8 mouse cellular contexts compared by ENCODE assay signal in genomic region chr15:52160181-52161088, GRCm38 (mm10).
DNase-seq lines count a peak whose midpoint lies in the region; ATAC-seq and TF ChIP-seq lines count a peak whose summit lies in the region.

No protein-coding gene starts in this region.

- H3K4me2 ChIP-seq in heart, embryonic 12.5 days = peak overlapping the region; percentile 54
- peak overlapping the region; percentile 43 for H3K4me2 ChIP-seq in kidney, embryonic 16.5 days (replicated peaks; ENCODE audit: low read depth, low read length)
- H3K4me2 ChIP-seq in neural tube, embryonic 12.5 days (replicated peaks) = peak overlapping the region; percentile 44

- no peaks in the 10 kb centered on the region for H3K27me3 ChIP-seq in heart, embryonic 12.5 days (replicated peaks)
- no peaks in the 10 kb centered on the region for H3K27me3 ChIP-seq in kidney, embryonic 16.5 days (ENCODE audit: insufficient read depth, low read length)
- no peaks in the 10 kb centered on the region for H3K27me3 ChIP-seq in neural tube, embryonic 12.5 days (replicated peaks)

- H3K9ac ChIP-seq in heart, embryonic 12.5 days = 0 out of 2 replicates have a peak overlapping the region, but pooled peaks have one; percentile 7
- H3K9ac ChIP-seq in kidney, embryonic 16.5 days (replicated peaks; ENCODE audit: low read length) = peak overlapping the region; percentile 36; the same call in 1 of the 2 replicates
- H3K9ac ChIP-seq in neural tube, embryonic 12.5 days = no peak overlapping the region

- TF ChIP-seq POLR2A in bone marrow macrophage, adult 2 months (IDR thresholded peaks at IDR 0.05; ENCODE audit: borderline replicate concordance, low read depth, low read length) = no peak
- TF ChIP-seq POLR2A in embryonic fibroblast, embryonic 13.5 days (IDR thresholded peaks at IDR 0.05; ENCODE audit: low read depth, low read length) = no peak

- H3K4me3 ChIP-seq in bone marrow macrophage, adult 2 months (ENCODE audit: insufficient read depth, low read length) = no peak overlapping the region
- H3K4me3 ChIP-seq in embryonic fibroblast, embryonic 13.5 days (ENCODE audit: insufficient read depth, low read length) = no peak overlapping the region
- H3K4me3 ChIP-seq in heart, embryonic 12.5 days = no peak overlapping the region
- H3K4me3 ChIP-seq in kidney, embryonic 16.5 days (ENCODE audit: low read length) = no peak overlapping the region
- H3K4me3 ChIP-seq in neural tube, embryonic 12.5 days = no peak overlapping the region

- WGBS in heart, embryonic 12.5 days = 19% methylated on average over 18 of the region's 18 CpGs
- WGBS in kidney, embryonic 16.5 days = 20% methylated on average over 18 of the region's 18 CpGs
- 17% methylated on average over 18 of the region's 18 CpGs for WGBS in neural tube, embryonic 12.5 days

- no peak for ATAC-seq in heart, embryonic 12.5 days (ENCODE audit: insufficient number of reproducible peaks, low FRiP score)
- ATAC-seq in kidney, embryonic 16.5 days (ENCODE audit: low FRiP score, low TSS enrichment) = peak; percentile 87; the same call in 1 of the 2 replicates
- peak; percentile 92 for ATAC-seq in neural tube, embryonic 12.5 days (ENCODE audit: low FRiP score, low read depth)

- no peak overlapping the region for H3K27ac ChIP-seq in bone marrow macrophage, adult 2 months (ENCODE audit: insufficient read depth, low read depth, low read length)
- H3K27ac ChIP-seq in embryonic fibroblast, embryonic 13.5 days (ENCODE audit: insufficient read depth, low read length) = no peak overlapping the region
- H3K27ac ChIP-seq in heart, embryonic 12.5 days (ENCODE audit: poor library complexity, severe bottlenecking) = no peak overlapping the region
- no peak overlapping the region for H3K27ac ChIP-seq in kidney, embryonic 16.5 days (ENCODE audit: low read length)
- H3K27ac ChIP-seq in neural tube, embryonic 12.5 days = no peak overlapping the region

- peak; percentile 37; the same call in 1 of the 2 replicates for TF ChIP-seq CTCF in bone marrow macrophage, adult 2 months (IDR thresholded peaks at IDR 0.05; ENCODE audit: low read depth, low read length)
- TF ChIP-seq CTCF in embryonic fibroblast, embryonic 13.5 days (IDR thresholded peaks at IDR 0.05; ENCODE audit: borderline replicate concordance, insufficient read depth, low read length) = peak; percentile 92

- no peaks in the 10 kb centered on the region for H3K36me3 ChIP-seq in heart, embryonic 12.5 days
- H3K36me3 ChIP-seq in kidney, embryonic 16.5 days (ENCODE audit: insufficient read depth, low read length) = no peaks in the 10 kb centered on the region
- no peaks in the 10 kb centered on the region for H3K36me3 ChIP-seq in neural tube, embryonic 12.5 days

- H3K4me1 ChIP-seq in bone marrow macrophage, adult 2 months (ENCODE audit: control insufficient read depth, insufficient read depth, low read length) = no peaks in the 10 kb centered on the region
- no peaks in the 10 kb centered on the region for H3K4me1 ChIP-seq in embryonic fibroblast, embryonic 13.5 days (ENCODE audit: control insufficient read depth, insufficient read depth, low read length)
- peaks cover 12% of the 10 kb centered on the region for H3K4me1 ChIP-seq in heart, embryonic 12.5 days (replicated peaks)
- H3K4me1 ChIP-seq in kidney, embryonic 16.5 days (ENCODE audit: insufficient read depth, low read length) = peaks cover 18% of the 10 kb centered on the region
- H3K4me1 ChIP-seq in neural tube, embryonic 12.5 days = peaks cover 11% of the 10 kb centered on the region

- peak; percentile 20 for DNase-seq in CD4-positive helper T cell, adult 2 months (ENCODE audit: low read depth, low spot score)
- peak; percentile 71 for DNase-seq in liver
- peak; percentile 41 for DNase-seq in thymus, postnatal 14 days

- no peaks in the 10 kb centered on the region for H3K9me3 ChIP-seq in heart, embryonic 12.5 days (replicated peaks)
- H3K9me3 ChIP-seq in kidney, embryonic 16.5 days (ENCODE audit: low read length) = no peaks in the 10 kb centered on the region
- no peaks in the 10 kb centered on the region for H3K9me3 ChIP-seq in neural tube, embryonic 12.5 days

Comparison
In these comparisons a context has a peak if more than half of its experiments do, and no peak if none do; other contexts are left out.
1. DNase-seq: peak in every context shown above with its lines; median percentile 71 in liver; 41 in thymus, postnatal 14 days; 20 in CD4-positive helper T cell, adult 2 months.